Mouse (Mus musculus) CD4-positive, CD25-positive, alpha-beta regulatory T cell, adult 4 months (primary cell): ENCODE results near the gene Tgfb1. TPM values are rescaled to one million over a fixed set of nuclear protein-coding genes. Genes with fewer than 3 reads are reported as not detected.

Experiments used
- ATAC-seq: one replicate; pipeline ENCODE4 v1.8.0; 2017
- polyA plus RNA-seq, 2 experiments: library from polyadenylated mRNA; unstranded; fragments of 100-300 nt; shearing (Covaris generic); gene quantifications; one replicate each; pipeline ENCODE4 v1.2.1; 2017

Tgfb1 gene
- polyA plus RNA-seq, 2 experiments from 2014 or later, result 6.9 to 9.7 TPM

DNA sequence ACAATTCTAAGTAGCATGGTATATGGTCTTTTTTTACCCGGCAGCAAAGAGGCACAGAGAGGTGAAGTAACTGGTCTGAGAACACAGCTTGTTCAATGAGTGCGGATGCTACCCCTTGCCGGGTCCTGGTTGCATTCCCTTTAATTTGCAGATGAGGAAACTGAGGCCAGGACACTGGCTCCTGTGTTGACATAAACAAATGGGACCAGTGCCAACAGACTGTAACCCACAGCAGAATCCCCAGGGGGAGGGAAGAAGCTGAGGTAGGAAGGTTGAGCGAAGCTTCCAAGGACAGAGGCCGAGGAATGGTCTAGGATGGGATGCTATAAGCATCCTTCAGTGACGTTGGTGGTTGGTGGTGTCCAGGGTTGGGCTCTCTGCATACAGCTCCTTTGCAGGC lies 11.4 kb upstream of the Tgfb1 start:
- no peak for ATAC-seq

DNA sequence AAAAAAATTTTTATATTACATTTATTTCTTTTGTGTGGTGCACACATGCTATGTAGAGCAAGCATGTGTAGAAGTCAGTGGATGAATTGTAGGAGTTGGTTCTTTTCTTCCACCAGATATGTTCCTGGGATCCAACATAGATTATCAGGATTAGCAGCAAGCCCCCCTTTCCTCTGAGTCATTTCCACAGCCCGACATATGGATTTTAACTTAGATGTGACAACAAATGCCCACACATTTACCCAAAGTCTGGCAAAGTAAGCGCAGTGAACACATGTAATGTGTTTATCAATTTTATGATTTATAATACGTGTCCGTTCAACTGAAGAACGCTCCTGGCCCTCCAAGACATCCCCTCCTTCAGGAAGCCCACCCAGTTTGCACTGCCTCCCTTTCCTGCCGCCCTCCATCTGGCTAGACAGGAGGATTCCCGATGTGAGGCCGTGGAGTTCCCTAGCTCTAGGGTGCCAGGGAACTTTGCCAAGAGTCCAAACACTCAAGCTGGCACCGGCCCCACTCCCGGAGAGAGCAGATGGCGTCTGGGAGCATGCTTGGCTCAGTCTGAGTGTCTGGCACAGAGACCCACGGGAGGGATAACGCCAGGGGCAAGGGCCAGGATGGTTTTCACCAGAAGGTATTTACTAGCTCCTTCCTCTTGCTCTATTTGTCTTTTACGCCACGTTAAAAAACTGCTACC lies 10.6 kb upstream of the Tgfb1 start:
- no peak for ATAC-seq

DNA sequence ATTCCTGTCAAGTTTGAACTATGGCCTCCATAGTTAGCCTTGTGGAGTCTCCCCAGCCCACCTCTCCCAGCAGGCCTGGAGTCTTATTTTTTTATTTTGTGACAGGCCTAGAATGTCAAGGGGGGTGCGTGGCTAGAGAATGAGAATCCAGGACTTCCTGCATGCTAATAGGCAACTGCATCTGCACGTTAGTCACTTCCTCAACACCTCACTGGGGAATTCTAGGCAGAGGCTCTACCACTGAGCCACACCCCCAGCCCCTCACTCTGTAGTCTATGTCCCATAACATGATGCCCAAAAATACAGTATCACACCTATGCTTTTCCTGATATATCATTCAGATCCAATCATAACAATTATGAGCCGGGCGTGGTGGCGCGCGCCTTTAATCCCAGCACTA lies 9.8 kb upstream of the Tgfb1 start:
- ATAC-seq, result no peak

DNA sequence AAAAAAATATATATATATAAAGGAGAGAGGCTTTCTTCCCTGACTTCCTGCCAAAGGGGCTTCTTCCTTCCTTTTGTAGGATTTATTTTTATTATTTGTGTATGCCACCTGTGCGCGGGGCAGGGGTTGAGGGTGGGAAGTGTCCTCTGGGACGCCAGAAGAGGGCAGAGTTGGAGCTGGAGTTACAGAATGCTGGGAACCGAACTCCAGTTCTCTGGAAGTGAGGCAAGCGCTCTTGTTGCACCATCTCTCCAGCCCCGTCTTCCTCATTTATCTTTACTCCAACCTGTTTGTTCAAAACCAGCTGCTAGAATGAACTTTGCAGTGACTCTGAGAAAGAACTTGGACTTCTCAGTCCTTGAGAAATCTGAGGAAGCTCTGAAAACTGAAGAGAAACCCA lies 6.8 kb upstream of the Tgfb1 start:
- no peak for ATAC-seq

DNA sequence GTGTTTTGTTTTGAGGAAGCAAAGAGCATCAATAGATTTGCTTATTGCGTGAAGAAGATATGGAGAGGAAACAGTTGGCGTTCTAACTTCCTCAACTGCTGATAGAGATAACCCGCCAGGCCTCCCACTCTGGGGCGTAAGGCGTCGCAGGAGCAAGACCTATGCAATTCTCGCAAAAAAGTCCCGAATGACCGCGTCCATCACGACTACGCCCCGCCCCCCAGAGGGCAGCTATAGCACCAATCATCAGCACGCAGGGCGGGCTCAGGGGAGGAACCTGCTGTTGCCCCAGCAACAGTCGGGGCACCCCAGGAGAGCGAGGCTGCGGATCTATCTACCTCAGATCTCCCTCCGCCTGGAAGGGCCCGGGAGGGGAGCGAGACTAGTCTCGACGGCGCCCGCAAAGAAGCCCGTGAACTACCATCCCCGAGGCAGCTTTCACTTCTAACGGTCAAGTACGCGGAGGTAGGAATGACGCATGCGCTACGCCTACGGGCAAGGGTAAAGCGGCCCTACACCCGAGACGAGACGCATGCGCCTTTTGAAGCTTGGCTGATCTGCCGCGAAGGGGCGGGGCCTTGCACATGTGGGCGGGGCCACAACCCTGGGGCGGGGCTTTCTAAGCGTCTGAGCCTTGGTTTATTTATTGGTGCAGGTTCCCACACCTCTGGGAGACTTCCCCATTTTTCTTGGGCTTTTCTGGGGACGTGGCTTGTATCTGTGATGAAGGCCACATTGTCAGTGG lies 6.1 kb upstream of the Tgfb1 start, which contains the start of gene B9d2:
B9d2 (plus strand) TSS at position 267 of the 745 bp plus-strand sequence.
- peak; percentile 83 for ATAC-seq

DNA sequence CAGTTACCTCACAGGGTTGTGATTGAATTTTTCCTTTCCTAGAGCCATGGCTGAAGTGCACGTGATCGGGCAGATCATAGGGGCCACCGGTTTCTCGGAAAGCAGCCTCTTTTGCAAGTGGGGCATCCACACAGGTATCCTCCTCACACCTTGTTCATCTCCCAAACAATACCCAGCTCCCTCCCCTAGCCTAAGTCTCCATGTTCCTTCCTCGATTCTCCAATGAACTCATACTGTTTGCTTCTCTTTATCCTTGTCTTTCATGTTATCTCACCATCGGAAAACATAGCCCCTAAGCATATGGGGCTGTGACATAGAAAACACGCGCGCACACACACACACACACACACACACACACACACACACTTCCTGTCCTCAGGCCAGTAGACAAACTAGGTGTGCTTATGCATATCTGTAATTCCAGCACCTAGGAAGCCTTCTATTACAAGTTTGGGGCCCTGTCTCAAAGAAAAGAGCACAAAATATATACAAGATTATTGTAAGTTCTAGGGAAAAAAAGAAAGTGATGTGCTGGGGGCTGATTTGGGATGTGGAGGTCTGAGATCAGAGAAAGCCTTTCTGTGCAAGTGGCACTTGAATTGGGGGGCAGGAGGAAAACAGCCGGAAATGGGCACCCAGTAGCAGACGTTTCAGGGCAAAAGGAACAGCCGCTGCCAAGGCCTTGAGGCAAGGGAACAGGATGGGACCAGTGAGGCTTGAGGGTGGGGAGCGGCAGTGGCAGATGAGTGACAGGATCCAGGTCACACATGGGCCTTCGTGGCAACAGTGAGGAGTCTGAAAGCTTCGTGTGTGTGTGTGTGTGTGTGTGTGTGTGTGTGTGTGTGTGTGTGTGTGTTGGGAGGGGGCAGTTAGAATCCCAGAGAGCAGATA lies 5.2 kb upstream of the Tgfb1 start:
- no peak for ATAC-seq

DNA sequence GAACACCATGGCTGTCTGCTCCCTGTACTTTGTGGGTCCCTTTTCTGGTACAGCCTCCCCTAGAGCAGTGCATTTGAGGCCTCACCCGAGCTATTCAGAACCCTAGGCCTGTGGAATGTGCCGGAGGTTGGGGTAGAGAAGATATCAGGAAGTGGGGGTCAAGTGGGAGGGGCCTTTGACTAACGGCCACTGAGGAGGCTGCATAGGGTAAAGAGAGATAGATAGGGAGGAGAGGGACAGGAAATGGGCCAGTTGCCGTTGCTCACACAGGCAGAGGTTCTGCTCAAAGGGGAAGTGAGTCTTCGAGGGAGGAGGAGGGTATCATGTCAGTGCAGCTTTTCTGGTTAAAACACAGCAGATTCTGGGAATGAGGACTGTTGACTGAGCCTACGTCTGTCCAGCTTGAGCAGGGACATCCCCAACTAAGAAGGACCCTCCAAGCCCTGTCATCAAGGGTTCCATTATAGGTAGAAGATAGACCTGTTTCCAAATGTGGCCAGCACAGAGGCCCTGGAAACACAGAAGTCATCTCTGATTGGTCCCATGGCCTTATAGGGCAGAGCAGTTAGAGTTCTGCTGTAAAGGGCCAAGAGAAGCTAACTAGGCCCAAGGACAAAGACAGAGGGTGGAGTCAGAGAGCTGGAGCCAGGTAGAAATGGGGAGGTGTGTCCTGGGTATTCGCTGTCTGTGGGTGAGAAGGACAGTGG lies 3.2 kb upstream of the Tgfb1 start:
- ATAC-seq, result peak; percentile 42

DNA sequence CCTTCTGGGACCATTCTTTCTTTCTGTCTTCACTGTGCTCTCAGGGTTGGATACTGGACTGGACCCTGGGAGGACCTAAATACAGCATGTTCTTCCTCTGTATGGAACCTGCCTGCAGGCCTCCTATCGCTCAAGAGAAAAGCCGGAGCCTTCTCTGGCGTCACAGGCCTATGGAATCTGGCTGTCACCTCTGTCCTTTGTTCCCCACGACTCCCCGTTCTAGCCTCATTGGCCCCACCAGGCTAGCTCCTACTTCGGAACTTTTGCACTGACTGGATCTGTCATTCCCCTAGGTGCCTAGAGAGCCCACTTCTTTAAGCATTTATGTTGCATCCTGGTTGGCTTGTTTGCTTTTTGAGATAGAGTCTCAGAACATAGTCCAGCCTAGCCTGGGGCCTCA lies 2.1 kb upstream of the Tgfb1 start:
- ATAC-seq, result no peak

DNA sequence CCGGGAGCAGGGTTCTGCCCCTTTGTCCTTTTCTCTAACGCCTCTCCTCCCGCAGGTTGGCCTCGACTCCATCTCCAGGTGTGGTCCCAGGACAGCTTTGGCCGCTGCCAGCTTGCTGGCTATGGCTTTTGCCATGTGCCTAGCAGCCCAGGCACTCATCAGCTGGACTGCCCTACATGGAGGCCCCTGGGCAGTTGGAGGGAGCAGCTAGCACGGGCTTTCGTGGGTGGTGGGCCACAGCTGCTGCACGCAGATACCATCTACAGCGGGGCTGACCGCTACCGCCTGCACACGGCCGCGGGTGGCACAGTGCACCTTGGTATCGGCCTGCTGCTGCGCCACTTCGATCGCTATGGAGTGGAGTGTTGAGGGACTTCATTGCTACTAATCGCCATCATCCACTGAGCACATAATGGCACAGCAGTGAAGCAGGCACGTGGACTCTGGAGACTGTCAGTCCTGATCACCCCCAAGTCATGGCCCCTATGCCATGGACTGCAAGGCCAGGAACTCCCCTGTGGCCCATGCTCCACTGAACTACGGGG lies 804 bp upstream of the Tgfb1 start:
- ATAC-seq, result no peak

DNA sequence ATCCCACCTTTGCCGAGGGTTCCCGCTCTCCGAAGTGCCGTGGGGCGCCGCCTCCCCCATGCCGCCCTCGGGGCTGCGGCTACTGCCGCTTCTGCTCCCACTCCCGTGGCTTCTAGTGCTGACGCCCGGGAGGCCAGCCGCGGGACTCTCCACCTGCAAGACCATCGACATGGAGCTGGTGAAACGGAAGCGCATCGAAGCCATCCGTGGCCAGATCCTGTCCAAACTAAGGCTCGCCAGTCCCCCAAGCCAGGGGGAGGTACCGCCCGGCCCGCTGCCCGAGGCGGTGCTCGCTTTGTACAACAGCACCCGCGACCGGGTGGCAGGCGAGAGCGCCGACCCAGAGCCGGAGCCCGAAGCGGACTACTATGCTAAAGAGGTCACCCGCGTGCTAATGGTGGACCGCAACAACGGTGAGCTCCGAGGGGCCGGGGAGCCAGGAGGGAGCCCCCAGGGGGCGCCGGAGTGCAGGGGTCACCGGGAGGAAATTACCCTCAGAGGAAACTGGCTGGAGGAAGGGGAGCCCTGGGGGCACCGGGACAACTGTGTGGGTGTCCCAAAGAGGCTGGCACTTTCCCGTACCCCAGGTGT lies 1.1 kb downstream of the Tgfb1 start:
- no peak for ATAC-seq

DNA sequence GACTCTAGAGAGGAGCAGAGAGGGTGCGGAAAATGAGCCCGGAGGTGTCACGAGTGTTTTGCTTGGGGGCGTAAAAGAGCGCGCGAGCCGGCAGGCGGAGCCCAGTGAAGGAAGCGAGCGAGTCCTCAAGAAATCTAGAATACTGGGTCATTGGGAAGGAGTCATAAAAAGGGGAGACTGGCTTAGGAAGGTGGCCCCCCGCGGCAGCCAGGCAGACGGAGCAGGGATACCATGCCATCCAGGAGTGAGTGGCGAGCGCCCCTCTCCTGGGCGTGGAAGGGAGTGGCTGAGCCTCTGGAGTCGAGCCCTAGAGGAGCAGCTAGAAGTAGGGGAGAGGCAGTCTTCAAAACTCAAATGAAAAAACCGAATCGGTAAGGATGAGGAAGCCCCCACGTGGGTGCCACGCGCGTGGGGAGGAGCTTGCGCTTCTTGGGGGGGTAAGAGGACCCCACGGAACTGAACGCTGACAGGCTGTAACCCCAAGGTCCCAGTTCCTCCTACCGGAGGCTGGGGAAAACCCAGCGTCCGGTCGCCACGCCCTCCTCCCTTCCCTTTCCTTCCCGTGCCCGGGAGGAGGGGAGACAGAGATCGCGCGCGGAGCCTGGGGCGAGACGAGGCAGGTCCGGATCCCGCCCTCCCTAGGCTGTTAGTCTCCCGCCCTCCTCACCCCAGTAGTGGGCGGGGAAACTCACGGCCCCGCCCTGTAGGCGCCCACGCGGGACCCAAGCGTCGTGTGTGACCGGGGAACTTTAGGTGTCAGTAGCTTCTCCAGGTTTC lies 2.2 kb downstream of the Tgfb1 start:
- ATAC-seq, result peak; percentile 61

DNA sequence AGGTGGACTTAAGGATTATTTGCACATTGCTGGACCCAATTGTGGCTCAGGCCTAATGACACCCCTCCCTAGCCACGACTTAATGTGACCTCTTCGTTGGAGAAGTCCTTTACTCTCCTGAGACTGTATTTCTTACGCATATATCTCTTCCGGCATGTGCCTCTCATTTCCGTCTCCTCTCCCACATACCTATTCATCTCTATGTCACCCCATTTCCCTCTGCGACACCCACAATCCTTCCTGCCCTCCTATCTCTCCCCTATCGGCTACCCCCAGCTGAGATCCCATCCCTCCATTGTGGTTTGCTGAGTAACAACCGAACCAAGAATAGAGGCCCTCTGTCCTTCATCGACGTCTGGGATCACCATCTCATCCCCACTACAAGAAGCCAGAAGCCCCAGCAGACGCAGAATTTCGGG lies 2.8 kb downstream of the Tgfb1 start:
- ATAC-seq, result peak; percentile 50

DNA sequence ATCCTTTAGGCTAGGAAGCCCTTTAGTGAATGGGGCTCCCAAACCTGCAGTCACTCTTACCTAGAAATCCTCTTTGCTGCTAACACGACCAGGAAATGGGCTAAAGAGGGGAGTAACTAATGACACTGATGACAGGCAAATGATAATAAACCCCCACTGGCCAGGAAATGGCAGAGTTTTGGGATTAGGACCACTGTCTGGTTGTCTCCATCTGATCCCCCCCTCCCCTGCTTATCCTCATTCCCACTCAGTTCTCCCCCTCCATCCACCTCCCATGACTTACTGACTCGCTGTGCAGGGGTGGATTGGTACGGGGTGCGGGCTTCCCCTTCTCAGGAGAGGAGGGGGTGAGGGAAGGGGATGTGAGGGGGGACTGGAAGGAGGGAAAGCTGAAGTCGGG lies 3.2 kb downstream of the Tgfb1 start:
- ATAC-seq, result no peak

DNA sequence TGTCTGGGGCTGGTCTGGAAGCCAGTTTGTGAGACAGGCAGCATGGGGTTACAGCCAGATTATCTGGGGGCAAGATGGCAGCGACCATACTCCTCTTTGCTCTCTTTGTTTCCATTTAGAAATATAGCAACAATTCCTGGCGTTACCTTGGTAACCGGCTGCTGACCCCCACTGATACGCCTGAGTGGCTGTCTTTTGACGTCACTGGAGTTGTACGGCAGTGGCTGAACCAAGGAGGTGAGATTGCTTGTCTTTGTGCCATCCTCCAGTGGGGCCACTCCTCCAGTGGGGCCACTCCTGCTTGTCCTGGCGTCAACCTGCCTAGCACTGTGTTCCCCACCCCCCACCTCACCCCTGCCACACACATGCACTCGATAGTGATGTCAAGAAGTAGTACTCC lies 7.3 kb downstream of the Tgfb1 start:
- no peak for ATAC-seq

DNA sequence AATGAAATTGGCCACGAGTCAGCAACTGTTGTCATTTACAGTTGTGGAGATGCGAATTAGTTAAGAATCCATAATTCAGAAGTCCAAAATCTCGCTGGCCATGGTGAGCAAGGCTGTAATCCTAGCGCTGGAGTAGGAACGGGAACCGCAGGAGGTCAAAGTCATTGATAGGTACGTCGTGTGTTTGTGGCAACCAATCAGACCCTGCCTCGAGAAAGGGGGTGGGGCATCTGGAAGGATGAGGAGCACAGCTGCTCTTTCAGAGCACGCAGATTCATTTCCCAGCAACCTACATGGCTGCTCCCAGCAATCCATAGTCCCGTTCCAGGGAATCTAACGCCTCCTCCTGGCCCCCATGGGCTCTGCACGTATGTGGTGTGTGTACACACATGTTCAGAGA lies 13.0 kb downstream of the Tgfb1 start:
- ATAC-seq, result no peak

DNA sequence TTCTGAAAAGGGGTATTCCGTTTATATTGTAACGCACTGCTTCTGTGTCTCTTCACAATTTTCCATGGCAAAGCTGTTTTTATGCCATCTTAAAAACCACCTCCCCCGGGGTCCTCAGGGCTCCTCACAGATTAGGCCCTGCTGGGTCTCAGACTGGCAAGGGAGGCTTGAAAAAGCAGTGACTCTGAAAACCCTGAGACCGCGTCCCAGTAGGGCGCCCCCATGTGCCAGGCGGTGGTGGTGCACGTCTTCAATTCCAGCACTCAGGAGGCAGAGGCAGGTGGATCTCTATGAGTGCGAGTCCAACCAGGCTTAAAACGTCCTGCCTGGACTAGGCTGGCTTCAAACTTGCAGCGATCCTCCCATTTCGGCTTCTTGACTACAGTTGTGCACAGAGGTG lies 13.9 kb downstream of the Tgfb1 start:
- peak; percentile 36 for ATAC-seq

DNA sequence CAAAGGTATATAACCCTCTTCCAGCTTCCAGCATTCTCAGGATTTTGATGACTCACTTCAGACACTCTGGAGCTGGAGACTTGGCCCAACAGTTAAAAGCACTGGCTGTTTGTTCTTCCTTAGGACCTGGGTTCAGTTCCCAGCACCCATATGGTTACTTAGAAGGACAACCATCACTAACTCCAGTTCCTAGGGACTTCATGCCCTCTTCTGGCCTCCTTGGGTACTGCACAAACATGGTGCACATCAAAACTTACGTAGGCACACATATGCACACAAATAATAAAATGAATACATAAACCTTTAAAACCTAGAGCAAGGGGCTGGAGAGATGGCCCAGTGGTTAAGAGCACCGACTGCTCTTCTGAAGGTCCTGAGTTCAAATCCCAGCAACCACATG lies 15.5 kb downstream of the Tgfb1 start:
- no peak for ATAC-seq

DNA sequence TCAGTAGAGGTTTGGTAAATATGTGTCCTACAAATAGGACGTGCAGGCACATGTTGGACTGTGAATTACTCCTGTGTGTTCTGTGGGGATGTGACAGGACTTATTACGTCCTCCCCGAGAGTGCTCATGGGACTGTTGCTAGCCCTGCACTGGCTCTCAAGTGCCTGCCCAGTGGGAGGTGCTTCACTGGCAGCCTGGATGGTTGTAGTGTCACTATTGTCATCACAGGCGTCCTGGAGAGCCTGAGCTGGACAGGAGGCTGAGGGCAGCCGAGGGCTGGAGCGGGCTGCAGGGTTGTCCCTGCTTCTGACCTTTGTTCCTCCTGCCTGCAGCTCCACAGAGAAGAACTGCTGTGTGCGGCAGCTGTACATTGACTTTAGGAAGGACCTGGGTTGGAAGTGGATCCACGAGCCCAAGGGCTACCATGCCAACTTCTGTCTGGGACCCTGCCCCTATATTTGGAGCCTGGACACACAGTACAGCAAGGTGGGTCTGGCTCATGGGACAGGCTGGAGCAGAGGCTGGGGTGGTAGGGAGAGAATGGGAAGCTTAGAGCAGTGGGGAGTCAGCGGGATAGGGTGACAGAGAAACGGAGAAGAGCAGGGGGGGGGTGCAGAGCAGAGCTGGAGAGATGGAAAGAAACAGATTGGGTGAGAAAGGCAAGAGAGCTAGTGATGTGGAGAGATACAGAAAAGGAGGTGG lies 17.1 kb downstream of the Tgfb1 start:
- ATAC-seq, result no peak

DNA sequence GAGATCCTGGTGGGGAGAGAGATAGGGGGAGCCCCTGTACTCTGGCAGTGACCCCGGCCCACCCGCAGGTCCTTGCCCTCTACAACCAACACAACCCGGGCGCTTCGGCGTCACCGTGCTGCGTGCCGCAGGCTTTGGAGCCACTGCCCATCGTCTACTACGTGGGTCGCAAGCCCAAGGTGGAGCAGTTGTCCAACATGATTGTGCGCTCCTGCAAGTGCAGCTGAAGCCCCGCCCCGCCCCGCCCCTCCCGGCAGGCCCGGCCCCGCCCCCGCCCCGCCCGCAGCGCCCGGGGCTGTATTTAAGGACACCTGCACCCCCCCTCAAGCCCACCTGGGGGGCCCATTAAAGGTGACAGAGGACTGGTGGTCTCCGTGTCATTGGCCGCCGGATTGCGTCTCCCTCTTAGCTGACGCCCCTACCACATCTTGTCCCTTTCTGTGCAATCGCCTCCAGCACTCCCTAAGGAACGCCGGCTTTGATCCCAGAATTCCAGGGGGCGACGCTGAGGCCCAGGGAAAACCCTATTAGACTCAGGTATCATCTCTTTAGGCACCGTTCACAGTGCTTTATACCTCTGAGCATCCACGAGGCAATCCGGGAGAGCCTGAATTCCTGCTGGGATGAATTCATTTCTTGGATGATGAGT lies 18.0 kb downstream of the Tgfb1 start:
- no peak for ATAC-seq

DNA sequence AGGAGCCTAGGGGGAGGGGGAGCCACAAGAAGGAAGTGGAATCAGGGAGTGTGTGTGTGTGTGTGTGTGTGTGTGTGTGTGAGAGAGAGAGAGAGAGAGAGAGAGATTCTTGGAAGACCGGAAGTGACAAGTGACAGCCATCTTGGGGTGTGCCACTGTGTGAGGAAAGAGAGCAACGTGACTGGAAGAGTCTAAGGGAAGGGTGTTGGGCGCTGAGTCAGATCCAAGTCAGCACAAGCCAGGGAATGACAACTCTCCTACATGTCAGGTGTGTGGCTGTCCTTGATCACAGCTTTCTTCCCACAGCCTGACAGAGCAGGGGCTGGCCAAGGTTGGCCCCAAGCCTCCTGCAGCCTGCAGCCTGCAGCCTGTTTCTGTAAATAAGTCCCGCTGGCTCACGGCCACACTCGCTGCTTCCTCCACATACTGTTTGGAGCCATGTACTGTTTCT lies 19.0 kb downstream of the Tgfb1 start:
- peak; percentile 28 for ATAC-seq
